Mouse (Mus musculus): ENCODE measurements at regions not wholly inside any gene's neighbourhood (a gene's known extent, or its start where the extent isn't known, plus 50 kb on each side); places are given as distances from the start of the nearest gene placed in this dataset.

DNA sequence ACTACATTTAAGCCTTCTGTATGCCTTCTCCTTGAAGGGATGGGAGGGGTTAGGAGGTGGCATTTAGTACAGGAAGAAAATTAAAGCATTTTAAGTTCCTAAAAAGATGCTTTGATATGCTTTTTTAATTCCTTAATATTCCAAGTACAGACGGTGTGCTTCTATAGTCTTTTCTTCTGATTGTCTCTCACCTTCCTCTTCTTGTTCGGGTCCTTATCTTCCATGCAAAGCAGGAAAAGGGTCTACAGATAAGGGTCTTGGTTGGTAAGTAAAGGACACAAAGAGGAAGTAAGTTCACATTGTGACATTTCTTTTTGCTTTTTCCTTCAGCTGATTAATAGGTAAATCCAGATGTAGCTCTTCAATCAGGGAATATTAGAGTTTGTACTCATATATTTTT is 318.9 kb downstream of the Klf5 start:
- H3K4me1 ChIP-seq (ENCODE audit: control insufficient read depth, insufficient read depth, low read length), result no peaks in the 10 kb centered on the region
- H3K4me3 ChIP-seq (ENCODE audit: insufficient read depth, low read length), result no peak overlapping the region
- TF ChIP-seq POLR2A (IDR thresholded peaks at IDR 0.05; ENCODE audit: extremely low read depth, insufficient read depth, low read length) (no peak), CTCF (IDR thresholded peaks at IDR 0.05; ENCODE audit: extremely low read depth, insufficient read depth, low read length) (no peak)
- no peak overlapping the region for H3K27ac ChIP-seq (ENCODE audit: insufficient read depth, low read length)

DNA sequence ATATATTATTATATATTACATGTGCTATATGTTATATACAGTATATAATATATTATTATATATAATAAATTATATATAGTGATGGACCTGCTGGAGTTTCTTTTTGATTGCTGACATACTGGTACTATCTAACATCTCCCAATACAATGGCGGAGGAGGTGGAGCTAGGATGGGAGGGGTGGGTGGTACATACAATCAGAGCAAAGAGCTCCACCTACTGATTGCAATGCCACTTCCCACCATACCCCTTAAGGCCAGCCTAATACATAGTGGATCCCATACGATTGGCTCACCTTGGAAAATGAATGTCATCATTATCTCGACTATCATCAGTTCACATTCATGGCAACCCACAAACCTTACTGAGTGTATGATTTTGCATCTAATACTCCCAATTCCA is 323.0 kb downstream of the Klf5 start:
- H3K4me1 ChIP-seq (ENCODE audit: control insufficient read depth, insufficient read depth, low read length), result no peaks in the 10 kb centered on the region
- H3K4me3 ChIP-seq (ENCODE audit: insufficient read depth, low read length), result no peak overlapping the region
- no peak overlapping the region for H3K27ac ChIP-seq (ENCODE audit: insufficient read depth, low read length)
- TF ChIP-seq CTCF (IDR thresholded peaks at IDR 0.05; ENCODE audit: extremely low read depth, insufficient read depth, low read length), result no peak
- no peak for TF ChIP-seq POLR2A (IDR thresholded peaks at IDR 0.05; ENCODE audit: extremely low read depth, insufficient read depth, low read length)

DNA sequence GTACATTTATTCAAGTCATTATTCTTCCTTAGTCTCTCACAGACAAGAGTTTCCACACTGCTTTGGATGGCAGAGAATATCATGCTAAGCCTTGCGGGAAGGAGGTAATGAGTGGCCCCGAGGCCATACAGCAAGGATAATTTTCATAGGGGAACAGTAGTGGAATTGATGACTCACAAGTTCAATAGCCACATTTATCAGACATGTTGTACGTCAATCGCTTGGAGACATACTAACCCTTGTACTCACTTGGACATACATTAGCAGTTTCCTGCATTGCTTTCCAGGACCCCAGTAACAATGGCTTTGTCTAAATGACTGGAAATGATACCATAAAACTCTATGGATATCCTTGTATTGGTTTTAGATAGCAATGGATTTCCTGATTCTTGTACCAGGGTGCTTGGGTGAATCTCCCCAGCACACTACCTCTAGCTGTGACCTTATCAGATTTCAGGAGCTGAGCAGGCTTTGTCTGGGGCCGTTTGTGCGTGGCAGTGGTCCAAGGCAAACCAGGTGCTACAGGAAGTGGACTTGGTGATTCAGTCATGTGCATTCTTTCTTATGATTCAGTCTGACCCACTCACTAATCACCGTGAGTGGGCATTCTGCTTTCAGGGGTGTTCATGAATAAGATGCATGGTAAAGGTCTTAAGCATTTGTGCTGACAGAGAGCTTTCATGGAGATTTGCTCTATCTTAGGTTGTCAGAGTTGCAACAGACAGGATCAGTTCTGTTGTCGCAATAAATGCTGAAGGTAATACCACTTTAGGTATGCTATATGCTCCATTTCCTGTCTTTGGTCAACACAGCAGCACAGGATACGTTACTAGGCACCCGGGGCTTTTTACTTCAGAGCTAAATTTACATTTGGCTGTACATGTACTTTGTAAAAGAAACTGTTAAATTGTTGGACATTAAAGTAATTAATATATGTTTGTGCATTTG is 326.2 kb downstream of the Klf5 start:
- TF ChIP-seq POLR2A (IDR thresholded peaks at IDR 0.05; ENCODE audit: extremely low read depth, insufficient read depth, low read length), result no peak
- TF ChIP-seq CTCF (IDR thresholded peaks at IDR 0.05; ENCODE audit: extremely low read depth, insufficient read depth, low read length), result no peak
- no peaks in the 10 kb centered on the region for H3K4me1 ChIP-seq (ENCODE audit: control insufficient read depth, insufficient read depth, low read length)
- no peak overlapping the region for H3K27ac ChIP-seq (ENCODE audit: insufficient read depth, low read length)
- no peak overlapping the region for H3K4me3 ChIP-seq (ENCODE audit: insufficient read depth, low read length)

DNA sequence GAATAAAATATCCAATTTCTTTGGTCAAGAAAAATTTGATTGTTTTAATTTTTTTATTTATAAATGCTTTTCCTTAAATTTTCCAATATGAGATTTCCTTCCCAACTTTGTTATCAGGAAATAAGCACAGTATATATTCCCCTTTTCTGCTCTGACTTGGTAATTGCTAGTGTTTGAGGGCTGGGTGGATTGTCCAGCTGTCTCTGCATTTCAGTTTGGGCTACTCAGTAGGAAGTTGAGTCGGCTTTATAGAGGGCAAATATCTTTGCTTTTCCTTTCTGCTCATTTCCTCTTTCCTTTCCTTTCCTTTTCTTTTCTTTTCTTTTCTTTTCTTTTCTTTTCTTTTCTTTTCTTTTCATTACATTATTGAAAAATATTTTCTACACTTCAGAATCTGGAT is 329.1 kb downstream of the Klf5 start:
- Histone ChIP-seq H3K4me1 (ENCODE audit: control insufficient read depth, insufficient read depth, low read length) (peaks cover 4% of the 10 kb centered on the region), H3K4me3 (ENCODE audit: insufficient read depth, low read length) (no peak overlapping the region), H3K27ac (ENCODE audit: insufficient read depth, low read length) (no peak overlapping the region)
- TF ChIP-seq CTCF (IDR thresholded peaks at IDR 0.05; ENCODE audit: extremely low read depth, insufficient read depth, low read length) (no peak), POLR2A (IDR thresholded peaks at IDR 0.05; ENCODE audit: extremely low read depth, insufficient read depth, low read length) (no peak)

DNA sequence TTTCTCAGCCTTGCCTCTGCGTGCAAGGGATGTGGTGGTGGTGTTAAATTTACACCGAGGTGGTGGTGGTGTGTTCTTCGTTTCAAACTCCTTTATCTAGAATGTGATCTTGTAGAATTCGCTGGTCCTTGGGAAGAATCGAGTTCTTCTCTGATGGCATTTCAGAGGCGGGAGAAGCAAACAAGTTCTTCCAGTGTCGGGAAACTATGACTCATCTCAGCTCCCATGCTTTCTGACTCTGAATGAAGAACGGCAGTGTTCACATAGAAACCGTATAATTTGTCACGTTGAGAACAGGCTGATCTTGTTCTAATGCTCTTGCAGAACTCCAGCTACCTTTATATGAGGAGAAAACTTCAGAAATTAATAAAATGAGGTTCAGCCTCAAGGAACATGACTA is 332.6 kb downstream of the Klf5 start:
- H3K4me1 ChIP-seq (ENCODE audit: control insufficient read depth, insufficient read depth, low read length), result peaks cover 4% of the 10 kb centered on the region
- H3K27ac ChIP-seq (ENCODE audit: insufficient read depth, low read length), result no peak overlapping the region
- no peak overlapping the region for H3K4me3 ChIP-seq (ENCODE audit: insufficient read depth, low read length)
- TF ChIP-seq POLR2A (IDR thresholded peaks at IDR 0.05; ENCODE audit: extremely low read depth, insufficient read depth, low read length), result no peak
- TF ChIP-seq CTCF (IDR thresholded peaks at IDR 0.05; ENCODE audit: extremely low read depth, insufficient read depth, low read length), result no peak

GRCm38 (mm10) chr14:99632444-99632843 is 334.0 kb downstream of the Klf5 start:
- Histone ChIP-seq H3K27ac (ENCODE audit: insufficient read depth, low read length) (no peak overlapping the region), H3K4me3 (ENCODE audit: insufficient read depth, low read length) (no peak overlapping the region), H3K4me1 (ENCODE audit: control insufficient read depth, insufficient read depth, low read length) (peaks cover 4% of the 10 kb centered on the region)
- no peak for TF ChIP-seq CTCF (IDR thresholded peaks at IDR 0.05; ENCODE audit: extremely low read depth, insufficient read depth, low read length)
- no peak for TF ChIP-seq POLR2A (IDR thresholded peaks at IDR 0.05; ENCODE audit: extremely low read depth, insufficient read depth, low read length)

DNA sequence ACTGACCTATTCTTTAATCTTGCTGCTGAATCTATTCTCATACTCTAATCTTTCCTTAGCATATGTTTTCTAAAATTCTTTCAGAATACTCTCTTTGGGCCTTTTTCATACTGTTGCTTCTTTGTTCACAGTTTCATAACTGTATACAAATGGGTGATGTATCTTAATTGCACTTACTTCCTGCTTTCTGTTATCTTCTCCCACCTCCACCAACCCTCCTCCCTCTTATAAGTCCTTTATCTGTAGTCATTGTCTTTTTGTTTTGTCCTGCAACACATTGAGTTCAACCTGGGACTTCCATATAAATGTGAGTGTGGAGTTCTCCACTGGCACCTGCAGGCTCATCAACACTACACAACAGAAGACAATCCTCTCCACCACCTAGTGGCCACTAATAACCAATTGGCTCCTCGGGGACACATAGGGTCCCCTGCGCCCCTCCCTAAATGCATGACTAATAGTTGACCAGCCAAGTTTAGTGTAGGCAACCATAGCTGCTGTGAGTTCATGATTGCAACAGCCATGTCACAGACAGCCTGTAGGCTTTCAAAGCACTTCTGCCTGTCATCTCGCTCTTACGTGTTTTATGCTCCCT is 337.2 kb downstream of the Klf5 start:
- Histone ChIP-seq H3K4me3 (ENCODE audit: insufficient read depth, low read length) (no peak overlapping the region), H3K4me1 (ENCODE audit: control insufficient read depth, insufficient read depth, low read length) (peaks cover 4% of the 10 kb centered on the region), H3K27ac (ENCODE audit: insufficient read depth, low read length) (no peak overlapping the region)
- TF ChIP-seq CTCF (IDR thresholded peaks at IDR 0.05; ENCODE audit: extremely low read depth, insufficient read depth, low read length) (no peak), POLR2A (IDR thresholded peaks at IDR 0.05; ENCODE audit: extremely low read depth, insufficient read depth, low read length) (no peak)

GRCm38 (mm10) chr14:99641475-99642453 is 343.3 kb downstream of the Klf5 start:
- TF ChIP-seq CTCF (IDR thresholded peaks at IDR 0.05; ENCODE audit: extremely low read depth, insufficient read depth, low read length) (no peak), POLR2A (IDR thresholded peaks at IDR 0.05; ENCODE audit: extremely low read depth, insufficient read depth, low read length) (no peak)
- Histone ChIP-seq H3K27ac (ENCODE audit: insufficient read depth, low read length) (no peak overlapping the region), H3K4me3 (ENCODE audit: insufficient read depth, low read length) (no peak overlapping the region), H3K4me1 (ENCODE audit: control insufficient read depth, insufficient read depth, low read length) (peaks cover 2% of the 10 kb centered on the region)

- H3K4me1 ChIP-seq (ENCODE audit: control insufficient read depth, insufficient read depth, low read length), result peaks cover 2% of the 10 kb centered on the region
- no peak overlapping the region for H3K27ac ChIP-seq (ENCODE audit: insufficient read depth, low read length)
- H3K4me3 ChIP-seq (ENCODE audit: insufficient read depth, low read length), result no peak overlapping the region
- TF ChIP-seq CTCF (IDR thresholded peaks at IDR 0.05; ENCODE audit: extremely low read depth, insufficient read depth, low read length) (no peak), POLR2A (IDR thresholded peaks at IDR 0.05; ENCODE audit: extremely low read depth, insufficient read depth, low read length) (no peak)
Measured at GRCm38 (mm10) chr14:99646323-99646722, 347.8 kb downstream of the Klf5 start.
